Mouse (Mus musculus) limb, embryonic 10.5 days (tissue): ENCODE data around the gene Thoc2. TPM values are rescaled to one million over a fixed set of nuclear protein-coding genes. Genes with fewer than 3 reads are reported as not detected.

Experiments used
- DNase-seq: peaks from one replicate; pipeline ENCODE4 v3.0.0-alpha.2; 2017; ENCODE audit warnings: low spot score
- H3K27ac ChIP-seq: fragments of 300-500 bp; sonication (generic); 2 replicates; pipeline ENCODE4 v1.5.1; 2016; ENCODE audit warnings: mild to moderate bottlenecking
- H3K27me3 ChIP-seq: fragments of 300-500 bp; sonication (generic); 2 replicates; pipeline ENCODE4 v1.6.1; 2016; ENCODE audit warnings: low read depth, mild to moderate bottlenecking; ENCODE audit not compliant: poor library complexity, severe bottlenecking
- H3K36me3 ChIP-seq: fragments of 300-500 bp; sonication (generic); 2 replicates; pipeline ENCODE4 v1.6.1; 2016; ENCODE audit warnings: mild to moderate bottlenecking, moderate library complexity
- H3K4me1 ChIP-seq: fragments of 300-500 bp; sonication (generic); 2 replicates; pipeline ENCODE4 v1.6.1; 2016
- H3K4me3 ChIP-seq: fragments of 300-500 bp; sonication (generic); 2 replicates; pipeline ENCODE4 v1.5.1; 2016; ENCODE audit warnings: mild to moderate bottlenecking, moderate library complexity
- H3K9me3 ChIP-seq: fragments of 300-500 bp; sonication (generic); replicated peaks from 2 replicates; pipeline ENCODE4 v1.6.1; 2016; ENCODE audit warnings: mild to moderate bottlenecking
- WGBS: fragments of 180-500 bp; shearing (Covaris S2); methylation state at CpG from one replicate; pipeline ENCODE4 v1.1.7; 2016; 5-methylcytosine and 5-hydroxymethylcytosine counted together
- microRNA-seq: library from miRNA; unstranded; fragments of <30 nt; microRNA quantifications from one replicate; pipeline ENCODE4, GENCODE M21; 2017
- polyA plus RNA-seq: library from polyadenylated mRNA; unstranded; fragments of >200 nt; fragmentation: Nextera tagmentation; extraction: Ambion mirVana; gene quantifications from 2 replicates; pipeline ENCODE4 v1.2.1, GENCODE M21; 2016

The Thoc2 gene
- polyA plus RNA-seq, 1 experiment from 2014 or later: 74.5 TPM

DNA sequence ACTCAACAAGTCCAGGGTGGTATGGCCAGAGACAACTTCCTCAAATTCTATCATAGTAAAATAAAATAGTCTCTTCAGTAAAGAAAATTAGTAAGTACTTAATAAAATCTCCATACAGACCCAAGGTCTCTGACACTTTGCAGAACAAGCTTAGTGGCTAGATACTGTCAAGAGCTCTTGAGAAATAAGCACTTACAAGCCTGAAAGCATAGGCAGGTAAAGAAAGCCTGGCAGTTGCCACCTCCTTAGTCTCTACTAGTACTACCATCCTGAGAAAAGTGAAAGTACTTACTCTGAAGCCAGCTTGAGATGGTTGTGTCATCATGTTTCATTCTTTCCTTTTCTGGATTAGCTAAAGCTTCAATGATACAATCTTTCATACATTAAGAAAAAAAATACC lies 82.7 kb downstream of the Thoc2 start:
- H3K27ac ChIP-seq: no peak overlapping the region
- H3K27me3 ChIP-seq: no peaks in the 10 kb centered on the region
- peaks cover 21% of the 10 kb centered on the region for H3K36me3 ChIP-seq
- H3K4me3 ChIP-seq: no peak overlapping the region
- H3K4me1 ChIP-seq: no peaks in the 10 kb centered on the region
- H3K9me3 ChIP-seq: no peaks in the 10 kb centered on the region
- no peak for DNase-seq

DNA sequence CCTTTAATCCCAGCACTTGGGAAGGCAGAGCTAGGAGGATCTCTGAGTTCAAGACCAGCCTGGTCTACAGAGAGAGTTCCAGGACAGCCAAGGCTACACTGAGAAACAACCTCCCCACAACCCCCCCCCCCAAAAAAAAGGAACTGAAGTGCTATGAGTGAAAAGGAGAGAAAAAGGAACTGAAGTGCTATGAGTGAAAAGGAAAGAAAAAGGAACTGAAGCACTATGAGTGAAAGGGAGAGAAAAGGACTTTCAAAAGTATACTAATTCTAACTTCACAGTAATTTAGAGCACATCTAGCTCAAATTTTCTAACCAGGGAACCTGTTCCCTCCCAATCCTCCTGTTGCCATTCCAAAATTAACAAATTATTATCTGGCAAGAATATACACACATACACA lies 114.9 kb downstream of the Thoc2 start:
- H3K4me1 ChIP-seq: no peaks in the 10 kb centered on the region
- H3K4me3 ChIP-seq: no peak overlapping the region
- H3K9me3 ChIP-seq: no peaks in the 10 kb centered on the region
- DNase-seq: no peak
- H3K27ac ChIP-seq: no peak overlapping the region
- peaks cover 7% of the 10 kb centered on the region for H3K36me3 ChIP-seq
- H3K27me3 ChIP-seq: no peaks in the 10 kb centered on the region

DNA sequence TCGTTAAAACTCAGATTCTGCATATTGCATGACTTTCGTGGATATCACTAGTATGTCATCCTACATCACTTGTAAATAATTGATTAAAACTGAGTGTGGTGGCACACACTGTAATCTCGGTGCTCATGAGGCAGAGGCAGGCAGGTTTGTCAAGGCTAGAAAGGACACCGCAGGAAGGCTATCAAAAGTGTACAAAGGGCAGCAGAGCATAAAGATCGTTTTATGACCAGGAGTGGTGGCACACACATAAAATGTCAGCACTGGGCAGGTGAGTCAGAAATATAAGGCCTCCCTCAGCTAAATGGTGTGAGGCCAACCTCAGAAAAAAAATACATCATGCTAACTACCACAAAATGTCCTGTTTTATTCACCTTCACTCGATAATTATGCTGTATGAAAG lies 127.2 kb downstream of the Thoc2 start:
- H3K27me3 ChIP-seq: no peaks in the 10 kb centered on the region
- 91% methylated on average over 6 of the region's 6 CpGs for WGBS
- no peak for DNase-seq
- H3K36me3 ChIP-seq: peaks cover 4% of the 10 kb centered on the region
- H3K27ac ChIP-seq: no peak overlapping the region
- H3K4me1 ChIP-seq: no peaks in the 10 kb centered on the region
- no peak overlapping the region for H3K4me3 ChIP-seq
- no peaks in the 10 kb centered on the region for H3K9me3 ChIP-seq

Small RNA genes within 50 kb of the gene (microRNA-seq; reads per million reads assigned to microRNA genes)
- gene Gm44490: not detected

Other genes with a start within 250 kb of the Thoc2 start
- 10.0 and 10.8 TPM in 2 replicates for gene Xiap, start 139.0 kb upstream of the Thoc2 start, polyA plus RNA-seq
- gene Stag2, start 228.6 kb upstream of the Thoc2 start, polyA plus RNA-seq: 38.8 and 47.1 TPM in 2 replicates